Mouse (Mus musculus) heart, embryonic 14.5 days (tissue): ENCODE data around the gene Gid8. TPM values are rescaled to one million over a fixed set of nuclear protein-coding genes. Genes with fewer than 3 reads are reported as not detected.
A peak's percentile ranks its signal among the peaks of the same experiment; 100 is the strongest.

Experiments used
- ATAC-seq: fragments of 200-750 bp; cut with Nextera tagmentation; 2 replicates; pipeline ENCODE4 v1.8.0; 2017; ENCODE audit warnings: low read depth, moderate TSS enrichment; ENCODE audit not compliant: insufficient number of reproducible peaks, insufficient read depth, low FRiP score
- H3K27ac ChIP-seq, 2 experiments: fragments of 200-500 bp in 1 of 2; fragments of 300-500 bp in 1 of 2; sonication (generic) in 1 of 2; replicated peaks in 1 of 2; 2 replicates each; pipeline ENCODE4 v1.5.1; 2012 to 2014; ENCODE audit warnings: low read depth in 2 of 2, low read length in 2 of 2, control low read depth in 1 of 2, mild to moderate bottlenecking in 1 of 2, mixed read lengths in 1 of 2; ENCODE audit not compliant: control insufficient read depth in 1 of 2, insufficient read depth in 1 of 2
- H3K27me3 ChIP-seq: fragments of 300-500 bp; sonication (generic); 2 replicates; pipeline ENCODE4 v1.6.1; 2014; ENCODE audit warnings: mild to moderate bottlenecking, low read length, control low read depth; ENCODE audit not compliant: control insufficient read depth, insufficient read depth
- H3K36me3 ChIP-seq: fragments of 300-500 bp; sonication (generic); 2 replicates; pipeline ENCODE4 v1.6.1; 2014; ENCODE audit warnings: mild to moderate bottlenecking, control low read depth, low read length, mixed read lengths; ENCODE audit not compliant: control insufficient read depth, insufficient read depth
- H3K4me1 ChIP-seq, 2 experiments: fragments of 200-500 bp in 1 of 2; fragments of 300-500 bp in 1 of 2; sonication (generic) in 1 of 2; 2 replicates each; pipeline ENCODE4 v1.6.1; 2012 to 2014; ENCODE audit warnings: low read length in 2 of 2, control low read depth in 1 of 2, mixed read lengths in 1 of 2; ENCODE audit not compliant: control insufficient read depth in 2 of 2, insufficient read depth in 2 of 2
- H3K4me2 ChIP-seq: fragments of 300-500 bp; sonication (generic); 2 replicates; pipeline ENCODE4 v1.6.1; 2014; ENCODE audit warnings: mild to moderate bottlenecking, low read length
- H3K4me3 ChIP-seq, 2 experiments: fragments of 200-500 bp in 1 of 2; fragments of 300-500 bp in 1 of 2; sonication (generic) in 1 of 2; 2 replicates each; pipeline ENCODE4 v1.5.1; 2012 to 2014; ENCODE audit warnings: low read length in 2 of 2, mild to moderate bottlenecking in 2 of 2, control low read depth in 1 of 2, low read depth in 1 of 2, moderate library complexity in 1 of 2; ENCODE audit not compliant: control insufficient read depth in 1 of 2, insufficient read depth in 1 of 2
- H3K9ac ChIP-seq: fragments of 300-500 bp; sonication (generic); 2 replicates; pipeline ENCODE4 v1.6.1; 2014; ENCODE audit warnings: mild to moderate bottlenecking, low read length
- H3K9me3 ChIP-seq: fragments of 300-500 bp; sonication (generic); 2 replicates; pipeline ENCODE4 v1.6.1; 2016; ENCODE audit warnings: low read length, control low read depth; ENCODE audit not compliant: control insufficient read depth
- WGBS: fragments of 180-500 bp; shearing (Covaris S2); extraction: QIAGEN DNeasy Blood & Tissue Kit; methylation state at CpG from one replicate; pipeline ENCODE4 v1.1.7; 2014; 5-methylcytosine and 5-hydroxymethylcytosine counted together
- polyA plus RNA-seq: library from polyadenylated mRNA; unstranded; fragments of >200 nt; fragmentation: Nextera tagmentation; extraction: Ambion mirVana; gene quantifications from 2 replicates; pipeline ENCODE4 v1.2.1, GENCODE M21; 2014

The Gid8 gene
- polyA plus RNA-seq, 1 experiment from 2014 or later: 50.5 TPM

- Histone ChIP-seq H3K36me3 (peaks cover 30% of the 10 kb centered on the region), H3K27me3 (no peaks in the 10 kb centered on the region), H3K9me3 (no peaks in the 10 kb centered on the region), H3K4me3 (no peak overlapping the region), H3K9ac (no peak overlapping the region), H3K4me2 (peak overlapping the region; percentile 65; the same call in 1 of the 2 replicates), H3K27ac (no peak overlapping the region), H3K4me1 (peaks cover 7 to 10% of the 10 kb centered on the region in 2 experiments; a peak in 2 of 4 replicates)
- ATAC-seq: no peak
- 17% methylated on average over 8 of the region's 8 CpGs for WGBS
Measured at GRCm38 (mm10) chr2:180725856-180726629, 16.1 kb downstream of the Gid8 start.

DNA sequence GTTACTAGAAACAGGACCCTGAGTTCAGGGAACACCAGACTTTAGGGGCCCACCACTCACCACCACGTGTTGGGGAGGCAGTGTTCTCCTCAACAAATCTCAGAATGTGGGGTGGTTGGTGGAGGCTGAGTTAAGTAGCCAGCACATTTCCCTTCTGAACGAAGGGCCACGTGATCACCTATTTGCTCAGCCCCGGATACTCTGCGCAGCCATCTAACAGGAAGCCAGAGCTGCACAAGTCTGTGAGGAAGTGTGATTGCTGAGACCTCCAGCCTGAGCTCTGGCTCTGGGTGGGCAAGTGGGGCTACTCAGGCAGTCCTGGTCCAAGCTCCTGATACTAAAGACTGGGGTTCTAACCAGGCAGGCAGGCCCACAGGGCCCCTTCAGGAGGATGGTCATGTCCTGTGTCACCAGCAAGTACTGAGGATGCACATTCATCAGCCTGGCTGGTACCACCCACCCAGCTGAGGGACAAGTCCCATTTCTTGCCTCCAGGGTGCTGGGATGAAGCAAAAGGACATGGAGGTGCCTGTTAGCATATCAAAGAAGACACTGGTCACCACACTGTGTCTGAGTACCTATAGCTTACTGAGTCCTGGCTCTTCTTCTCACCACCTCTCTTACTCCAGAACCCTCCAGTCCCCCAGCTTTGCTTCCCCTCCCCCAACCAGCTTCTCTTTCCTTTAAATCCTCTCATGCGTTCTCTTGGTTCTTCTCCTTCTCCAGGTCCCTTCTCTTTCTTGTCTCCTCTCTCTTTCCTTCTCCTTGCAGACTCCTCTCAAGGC, 16.9 kb downstream of the Gid8 start:
- H3K4me2 ChIP-seq: no peak overlapping the region
- no peaks in the 10 kb centered on the region for H3K27me3 ChIP-seq
- WGBS: 44% methylated on average over 6 of the region's 6 CpGs
- peaks cover 7 to 10% of the 10 kb centered on the region in 2 experiments; a peak in 2 of 4 replicates for H3K4me1 ChIP-seq
- ATAC-seq: no peak
- H3K9me3 ChIP-seq: no peaks in the 10 kb centered on the region
- no peak overlapping the region for H3K9ac ChIP-seq
- no peak overlapping the region for H3K27ac ChIP-seq
- H3K4me3 ChIP-seq: no peak overlapping the region
- peaks cover 21% of the 10 kb centered on the region for H3K36me3 ChIP-seq

GRCm38 (mm10) chr2:180727613-180728021, 17.7 kb downstream of the Gid8 start:
- Histone ChIP-seq H3K9ac (no peak overlapping the region), H3K4me2 (no peak overlapping the region), H3K27ac (no peak overlapping the region), H3K4me1 (peaks cover 7 to 10% of the 10 kb centered on the region in 2 experiments; a peak in 2 of 4 replicates), H3K4me3 (no peak overlapping the region), H3K9me3 (no peaks in the 10 kb centered on the region), H3K36me3 (peaks cover 14% of the 10 kb centered on the region), H3K27me3 (no peaks in the 10 kb centered on the region)
- WGBS: 61% methylated on average over 4 of the region's 4 CpGs
- no peak for ATAC-seq

GRCm38 (mm10) chr2:180731036-180731435, 21.1 kb downstream of the Gid8 start:
- WGBS: 60% methylated on average over 3 of the region's 3 CpGs
- H3K27ac ChIP-seq: no peak overlapping the region
- no peak overlapping the region for H3K9ac ChIP-seq
- H3K27me3 ChIP-seq: no peaks in the 10 kb centered on the region
- H3K4me2 ChIP-seq: no peak overlapping the region
- no peak overlapping the region for H3K4me3 ChIP-seq
- H3K36me3 ChIP-seq: no peaks in the 10 kb centered on the region
- H3K9me3 ChIP-seq: no peaks in the 10 kb centered on the region
- H3K4me1 ChIP-seq: no peaks in the 10 kb centered on the region
- no peak for ATAC-seq

DNA sequence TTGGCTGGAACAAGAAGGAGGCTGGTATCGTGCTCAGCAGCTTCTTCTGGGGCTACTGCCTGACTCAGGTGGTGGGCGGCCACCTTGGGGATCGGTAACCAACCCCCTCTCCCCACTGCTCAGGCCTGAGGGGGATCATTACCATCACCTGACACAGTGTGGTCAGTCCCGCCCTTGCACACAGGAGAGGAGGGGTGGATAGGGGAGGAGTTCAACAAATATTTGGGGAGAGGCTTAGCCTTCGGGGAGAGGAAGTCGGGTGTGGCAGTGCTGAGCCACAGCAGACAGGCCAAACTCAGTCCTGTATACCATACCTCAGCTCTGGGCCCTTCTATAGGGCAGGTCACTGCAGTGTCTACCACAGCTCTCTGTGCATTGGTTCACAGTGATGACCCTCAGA, 22.1 kb downstream of the Gid8 start:
- Histone ChIP-seq H3K27me3 (no peaks in the 10 kb centered on the region), H3K9me3 (no peaks in the 10 kb centered on the region), H3K36me3 (no peaks in the 10 kb centered on the region), H3K4me3 (no peak overlapping the region), H3K4me1 (no peaks in the 10 kb centered on the region), H3K27ac (no peak overlapping the region), H3K4me2 (no peak overlapping the region), H3K9ac (no peak overlapping the region)
- ATAC-seq: no peak
- WGBS: 78% methylated on average over 4 of the region's 6 CpGs

- no peak for ATAC-seq
- Histone ChIP-seq H3K9ac (no peak overlapping the region), H3K36me3 (no peaks in the 10 kb centered on the region), H3K4me2 (no peak overlapping the region), H3K4me1 (no peaks in the 10 kb centered on the region), H3K4me3 (no peak overlapping the region), H3K27me3 (no peaks in the 10 kb centered on the region), H3K27ac (no peak overlapping the region), H3K9me3 (no peaks in the 10 kb centered on the region)
- 76% methylated on average over 7 of the region's 7 CpGs for WGBS
Measured at GRCm38 (mm10) chr2:180735232-180735631, 25.3 kb downstream of the Gid8 start.

DNA sequence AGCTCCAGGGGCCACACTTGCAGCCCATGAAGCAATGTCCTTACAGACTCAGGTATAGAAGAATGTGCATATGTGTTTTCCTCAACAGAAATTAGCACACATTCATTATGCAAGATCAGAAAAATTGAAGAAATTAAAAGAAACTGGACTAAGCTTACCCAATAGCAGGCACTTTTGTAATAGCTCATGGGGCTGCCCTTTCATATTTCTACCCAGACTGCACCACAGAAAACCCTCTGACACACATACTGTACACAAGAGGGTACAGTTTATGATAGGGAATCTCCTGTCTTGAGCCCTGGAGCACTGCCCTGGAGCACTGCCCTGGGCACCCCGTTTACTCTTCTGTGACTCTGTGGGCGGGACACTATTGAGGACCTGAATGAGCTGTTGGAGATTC, 28.1 kb downstream of the Gid8 start:
- no peak for ATAC-seq
- 70% methylated on average over 2 of the region's 2 CpGs for WGBS
- H3K4me2 ChIP-seq: no peak overlapping the region
- H3K4me3 ChIP-seq: no peak overlapping the region
- H3K9me3 ChIP-seq: no peaks in the 10 kb centered on the region
- H3K4me1 ChIP-seq: no peaks in the 10 kb centered on the region
- no peak overlapping the region for H3K27ac ChIP-seq
- H3K9ac ChIP-seq: no peak overlapping the region
- no peaks in the 10 kb centered on the region for H3K36me3 ChIP-seq
- H3K27me3 ChIP-seq: no peaks in the 10 kb centered on the region
